Mouse (Mus musculus): ENCODE measurements at regions not wholly inside any gene's neighbourhood (a gene's known extent, or its start where the extent isn't known, plus 50 kb on each side); places are given as distances from the start of the nearest gene placed in this dataset.

DNA sequence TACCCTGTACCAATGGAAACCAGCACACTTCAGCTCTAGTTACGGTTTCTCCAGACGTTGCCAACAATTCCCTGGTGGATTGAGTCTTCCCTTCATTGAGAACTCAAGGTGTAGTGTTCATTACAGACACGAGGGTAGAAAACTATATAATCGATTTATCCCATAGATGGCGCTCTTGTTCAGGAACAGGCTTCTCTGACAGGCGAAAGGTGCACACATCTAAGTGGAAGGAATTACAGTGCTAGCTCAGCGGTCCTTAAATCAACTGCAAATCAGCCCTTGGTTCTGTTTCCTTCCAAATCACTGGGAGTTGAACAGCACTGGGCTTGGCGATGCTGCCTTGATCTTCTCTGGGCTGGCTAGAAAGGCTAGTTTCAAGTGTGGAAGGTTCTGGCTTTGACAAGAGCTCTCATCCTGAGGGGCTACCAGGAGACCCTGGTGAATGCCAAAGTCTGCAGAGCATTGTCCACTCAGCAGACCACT is 161.1 kb downstream of the March11 start:
- H3K36me3 ChIP-seq (ENCODE audit: control insufficient read depth, insufficient read depth, low read length): no peaks in the 10 kb centered on the region
- no peaks in the 10 kb centered on the region for H3K9me3 ChIP-seq (ENCODE audit: control insufficient read depth, low read depth, low read length)
- no peak overlapping the region for H3K9ac ChIP-seq (replicated peaks; ENCODE audit: low read depth, low read length)
- H3K4me1 ChIP-seq (ENCODE audit: control insufficient read depth, insufficient read depth, low read length): no peaks in the 10 kb centered on the region
- H3K4me2 ChIP-seq (replicated peaks; ENCODE audit: low read depth, low read length): no peak overlapping the region
- no peaks in the 10 kb centered on the region for H3K27me3 ChIP-seq (ENCODE audit: control insufficient read depth, insufficient read depth, low read length)
- H3K4me3 ChIP-seq (ENCODE audit: low read depth, low read length): no peak overlapping the region
- 10% methylated on average over 8 of the region's 8 CpGs for WGBS
- no peak overlapping the region for H3K27ac ChIP-seq (ENCODE audit: low read length)
- 0 out of 2 replicates have a peak, but pooled peaks have one; percentile 56 for ATAC-seq (ENCODE audit: insufficient number of reproducible peaks, insufficient read depth, low FRiP score, low read depth)

- no peak for ATAC-seq (ENCODE audit: insufficient number of reproducible peaks, insufficient read depth, low FRiP score, low read depth)
- no peaks in the 10 kb centered on the region for H3K27me3 ChIP-seq (ENCODE audit: control insufficient read depth, insufficient read depth, low read length)
- H3K36me3 ChIP-seq (ENCODE audit: control insufficient read depth, insufficient read depth, low read length): no peaks in the 10 kb centered on the region
- no peak overlapping the region for H3K4me2 ChIP-seq (replicated peaks; ENCODE audit: low read depth, low read length)
- 87% methylated on average over 5 of the region's 5 CpGs for WGBS
- H3K27ac ChIP-seq (ENCODE audit: low read length): no peak overlapping the region
- H3K9me3 ChIP-seq (ENCODE audit: control insufficient read depth, low read depth, low read length): no peaks in the 10 kb centered on the region
- no peak overlapping the region for H3K4me3 ChIP-seq (ENCODE audit: low read depth, low read length)
- H3K4me1 ChIP-seq (ENCODE audit: control insufficient read depth, insufficient read depth, low read length): no peaks in the 10 kb centered on the region
- H3K9ac ChIP-seq (replicated peaks; ENCODE audit: low read depth, low read length): no peak overlapping the region
These were observed 178.5 kb downstream of the March11 start for GRCm38 (mm10) chr15:26487378-26487777.

Measured in stomach, embryonic 14.5 days (tissue).